Mouse (Mus musculus): ENCODE measurements around the gene Gm49325. TPM values are rescaled to one million over a fixed set of nuclear protein-coding genes. Genes with fewer than 3 reads are reported as not detected.

Gm49325 gene
- total RNA-seq, 2 experiments from 2014 or later, result 18.5 to 22.8 TPM

GRCm38 (mm10) chr10:77586637-77587036, 19.4 kb upstream of the Gm49325 start:
- intact Hi-C loops (cut with DNase I), result no loop called here
- DNase-seq (ENCODE audit: extremely low spot score in 1 of 2, low spot score in 2 of 2), result no peak

- intact Hi-C loops (cut with DNase I), result no loop called here
- no peak for DNase-seq (ENCODE audit: extremely low spot score in 1 of 2, low spot score in 2 of 2)
Observed at GRCm38 (mm10) chr10:77587091-77587775, 18.8 kb upstream of the Gm49325 start.

- intact Hi-C loops (cut with DNase I), result no loop called here
- DNase-seq (ENCODE audit: extremely low spot score in 1 of 2, low spot score in 2 of 2), result no peak
Observed at GRCm38 (mm10) chr10:77588036-77588435, 18.0 kb upstream of the Gm49325 start.

- intact Hi-C loops (cut with DNase I), result no loop called here
- DNase-seq (ENCODE audit: extremely low spot score in 1 of 2, low spot score in 2 of 2), result peak in 1 of 2 experiments; percentile 73
Observed at GRCm38 (mm10) chr10:77589117-77589516, 16.9 kb upstream of the Gm49325 start.

GRCm38 (mm10) chr10:77589749-77590148, 16.2 kb upstream of the Gm49325 start:
- intact Hi-C loops (cut with DNase I), result no loop called here
- peak in 1 of 2 experiments; percentile 70 for DNase-seq (ENCODE audit: extremely low spot score in 1 of 2, low spot score in 2 of 2)

GRCm38 (mm10) chr10:77590812-77591211, 15.2 kb upstream of the Gm49325 start:
- peak in 1 of 2 experiments; percentile 70 for DNase-seq (ENCODE audit: extremely low spot score in 1 of 2, low spot score in 2 of 2)
- intact Hi-C loops (cut with DNase I), result no loop called here

GRCm38 (mm10) chr10:77591546-77591945, 14.5 kb upstream of the Gm49325 start:
- DNase-seq (ENCODE audit: extremely low spot score in 1 of 2, low spot score in 2 of 2), result no peak
- intact Hi-C loops (cut with DNase I), result no loop called here

GRCm38 (mm10) chr10:77596060-77596459, 9.9 kb upstream of the Gm49325 start:
- intact Hi-C loops (cut with DNase I), result no loop called here
- DNase-seq (ENCODE audit: extremely low spot score in 1 of 2, low spot score in 2 of 2), result no peak

GRCm38 (mm10) chr10:77603021-77603420, 3.0 kb upstream of the Gm49325 start:
- DNase-seq (ENCODE audit: extremely low spot score in 1 of 2, low spot score in 2 of 2), result no peak
- intact Hi-C loops (cut with DNase I), result no loop called here

- intact Hi-C loops (cut with DNase I), result no loop called here
- no peak for DNase-seq (ENCODE audit: extremely low spot score in 1 of 2, low spot score in 2 of 2)
Observed at GRCm38 (mm10) chr10:77604111-77604510, 1.9 kb upstream of the Gm49325 start.

- intact Hi-C loops (cut with DNase I), result loop anchor here (5.0 kb wide), 1 partner anchor 88 kb away; the partner anchor contains the start of gene Fam207a
- no peak for DNase-seq (ENCODE audit: extremely low spot score in 1 of 2, low spot score in 2 of 2)
Observed at GRCm38 (mm10) chr10:77604958-77605357, 1.0 kb upstream of the Gm49325 start.

- intact Hi-C loops (cut with DNase I), result loop anchor here (5.0 kb wide), 1 partner anchor 88 kb away; the partner anchor contains the start of gene Fam207a
- DNase-seq (ENCODE audit: extremely low spot score in 1 of 2, low spot score in 2 of 2), result no peak
Observed at GRCm38 (mm10) chr10:77605368-77605767, 629 bp upstream of the Gm49325 start.

GRCm38 (mm10) chr10:77606855-77607254, 858 bp downstream of the Gm49325 start:
- DNase-seq (ENCODE audit: extremely low spot score in 1 of 2, low spot score in 2 of 2), result no peak
- intact Hi-C loops (cut with DNase I), result loop anchor here (5.0 kb wide), 1 partner anchor 90 kb away; the partner anchor contains the start of gene Fam207a

GRCm38 (mm10) chr10:77607441-77607840, 1.4 kb downstream of the Gm49325 start:
- intact Hi-C loops (cut with DNase I), result loop anchor here (5.0 kb wide), 1 partner anchor 90 kb away; the partner anchor contains the start of gene Fam207a
- DNase-seq (ENCODE audit: extremely low spot score in 1 of 2, low spot score in 2 of 2), result no peak

- intact Hi-C loops (cut with DNase I), result loop anchor here (5.0 kb wide), 1 partner anchor 91 kb away; the partner anchor contains the start of gene Fam207a
- DNase-seq (ENCODE audit: extremely low spot score in 1 of 2, low spot score in 2 of 2), result no peak
Observed at GRCm38 (mm10) chr10:77608589-77608988, 2.6 kb downstream of the Gm49325 start.

GRCm38 (mm10) chr10:77610221-77610961, 4.4 kb downstream of the Gm49325 start:
- intact Hi-C loops (cut with DNase I), result no loop called here
- DNase-seq (ENCODE audit: extremely low spot score in 1 of 2, low spot score in 2 of 2), result no peak

- intact Hi-C loops (cut with DNase I), result no loop called here
Observed at GRCm38 (mm10) chr10:77613409-77613808, 7.4 kb downstream of the Gm49325 start.

GRCm38 (mm10) chr10:77615647-77616046, 9.7 kb downstream of the Gm49325 start:
- no peak for DNase-seq (ENCODE audit: extremely low spot score in 1 of 2, low spot score in 2 of 2)
- intact Hi-C loops (cut with DNase I), result no loop called here

More at GRCm38 (mm10) chr10:77613409-77613808, 7.4 kb downstream of the Gm49325 start:
- DNase-seq (ENCODE audit: extremely low spot score in 1 of 2, low spot score in 2 of 2), result no peak

GRCm38 (mm10) chr10:77616166-77616565, 10.2 kb downstream of the Gm49325 start:
- intact Hi-C loops (cut with DNase I), result no loop called here

GRCm38 (mm10) chr10:77616926-77617325, 10.9 kb downstream of the Gm49325 start:
- intact Hi-C loops (cut with DNase I), result no loop called here
- no peak for DNase-seq (ENCODE audit: extremely low spot score in 1 of 2, low spot score in 2 of 2)

More at GRCm38 (mm10) chr10:77616166-77616565, 10.2 kb downstream of the Gm49325 start:
- DNase-seq (ENCODE audit: extremely low spot score in 1 of 2, low spot score in 2 of 2), result no peak
